Mouse (Mus musculus) liver, embryonic 14.5 days (tissue): ENCODE measurements around the gene F13a1.

Source experiments
- CTCF ChIP-seq: IDR thresholded peaks from 2 replicates; pipeline ENCODE4 v1.5.1; 2016; ENCODE audit warnings: antibody characterized with exemption, low read depth, control low read depth
- EP300 ChIP-seq: IDR thresholded peaks from 2 replicates; pipeline ENCODE4 v1.6.1; 2016; ENCODE audit warnings: antibody characterized with exemption, low read depth

DNA sequence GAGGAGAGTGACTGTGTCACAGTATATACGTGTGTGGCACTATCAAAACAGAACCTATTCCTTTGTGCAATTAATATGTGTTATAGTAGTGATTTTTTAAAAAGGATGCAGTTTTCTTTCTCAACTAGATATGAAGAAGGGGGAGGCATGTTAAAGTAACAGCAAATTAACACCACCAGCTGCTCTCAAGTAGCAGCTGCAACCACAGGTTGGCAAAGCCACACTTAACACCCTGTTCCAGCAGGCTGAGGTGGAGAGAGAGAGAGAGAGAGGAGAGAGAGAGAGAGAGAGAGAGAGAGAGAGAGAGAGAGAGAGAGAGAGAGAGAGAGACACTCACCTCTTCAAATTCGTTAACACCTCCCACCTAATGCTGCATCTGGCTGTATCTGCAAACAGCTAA lies 28.5 kb downstream of the F13a1 start:
- TF ChIP-seq CTCF (no peak), EP300 (no peak)
